Mouse (Mus musculus): Measurements from ENCODE around the gene Mras.

Gene Mras

GRCm38 (mm10) chr9:99437031-99437764 is at the start of gene Mras:
TSS of gene Mras (minus strand) at chr9:99437381.
- DNase-seq (ENCODE audit: low spot score), result peak; percentile 51

GRCm38 (mm10) chr9:99485144-99485543 is 48.0 kb upstream of the Mras start:
- DNase-seq (ENCODE audit: low spot score), result no peak

GRCm38 (mm10) chr9:99484632-99485031 is 47.5 kb upstream of the Mras start:
- DNase-seq (ENCODE audit: low spot score), result no peak

GRCm38 (mm10) chr9:99483191-99483590 is 46.0 kb upstream of the Mras start:
- no peak for DNase-seq (ENCODE audit: low spot score)

- DNase-seq (ENCODE audit: low spot score), result no peak
Measured at GRCm38 (mm10) chr9:99480764-99481163, 43.6 kb upstream of the Mras start.

GRCm38 (mm10) chr9:99479181-99479711 is 42.1 kb upstream of the Mras start:
- DNase-seq (ENCODE audit: low spot score), result no peak

- no peak for DNase-seq (ENCODE audit: low spot score)
Measured at GRCm38 (mm10) chr9:99471334-99471733, 34.2 kb upstream of the Mras start.

GRCm38 (mm10) chr9:99470347-99471092 is 33.3 kb upstream of the Mras start:
- DNase-seq (ENCODE audit: low spot score), result no peak

- no peak for DNase-seq (ENCODE audit: low spot score)
Measured at GRCm38 (mm10) chr9:99469681-99470273, 32.6 kb upstream of the Mras start.

GRCm38 (mm10) chr9:99468572-99468971 is 31.4 kb upstream of the Mras start:
- no peak for DNase-seq (ENCODE audit: low spot score)

GRCm38 (mm10) chr9:99464876-99465275 is 27.7 kb upstream of the Mras start:
- DNase-seq (ENCODE audit: low spot score), result no peak

- DNase-seq (ENCODE audit: low spot score), result no peak
Measured at GRCm38 (mm10) chr9:99459730-99460129, 22.5 kb upstream of the Mras start.

GRCm38 (mm10) chr9:99458529-99459208 is 21.5 kb upstream of the Mras start:
- DNase-seq (ENCODE audit: low spot score), result peak; percentile 82

GRCm38 (mm10) chr9:99454211-99454610 is 17.0 kb upstream of the Mras start:
- no peak for DNase-seq (ENCODE audit: low spot score)

- peak; percentile 37 for DNase-seq (ENCODE audit: low spot score)
Measured at GRCm38 (mm10) chr9:99451161-99451560, 14.0 kb upstream of the Mras start, which contains the start of gene Nme9. TSS of gene Nme9 (plus strand) at chr9:99451475.

- DNase-seq (ENCODE audit: low spot score), result peak; percentile 68
Measured at GRCm38 (mm10) chr9:99449886-99450647, 12.9 kb upstream of the Mras start.

- no peak for DNase-seq (ENCODE audit: low spot score)
Measured at GRCm38 (mm10) chr9:99447323-99447722, 10.1 kb upstream of the Mras start.

GRCm38 (mm10) chr9:99446259-99446658 is 9.1 kb upstream of the Mras start:
- DNase-seq (ENCODE audit: low spot score), result no peak

GRCm38 (mm10) chr9:99444590-99445178 is 7.5 kb upstream of the Mras start:
- peak; percentile 66 for DNase-seq (ENCODE audit: low spot score)

GRCm38 (mm10) chr9:99441647-99442433 is 4.7 kb upstream of the Mras start:
- no peak for DNase-seq (ENCODE audit: low spot score)
